Mouse (Mus musculus) layer of hippocampus, adult 18-20 months (tissue): ENCODE measurements around the gene Gabrb1. TPM values are rescaled to one million over a fixed set of nuclear protein-coding genes. Genes with fewer than 3 reads are reported as not detected.

ENCODE experiments used
- total RNA-seq, 2 experiments: library from RNA; stranded (reverse); gene quantifications; 2 replicates each; pipeline ENCODE4 v1.2.3; 2021

Gene Gabrb1
- total RNA-seq, 2 experiments from 2014 or later, result 130 to 132 TPM

Other genes with a start within 250 kb of the Gabrb1 start
- gene Cox7b2, start 109.9 kb upstream of the Gabrb1 start, total RNA-seq, result not detected
- gene Gabra4, start 195 bp downstream of the Gabrb1 start, total RNA-seq, result 10 to 100 TPM; 82.2 to 86.3 TPM